Mouse (Mus musculus) embryonic facial prominence, embryonic 14.5 days (tissue): Measurements from ENCODE around the gene Atp8b3. TPM values are rescaled to one million over a fixed set of nuclear protein-coding genes. Genes with fewer than 3 reads are reported as not detected.

ENCODE experiments used
- ATAC-seq: fragments of 200-750 bp; cut with Nextera tagmentation; 2 replicates; pipeline ENCODE4 v1.8.0; 2017; ENCODE audit warnings: low read depth, moderate number of reproducible peaks, moderate TSS enrichment
- DNase-seq: peaks from one replicate; pipeline ENCODE4 v3.0.0-alpha.2; 2015; ENCODE audit warnings: low spot score
- H3K27ac ChIP-seq: fragments of 300-500 bp; sonication (generic); replicated peaks from 2 replicates; pipeline ENCODE4 v1.5.1; 2014; ENCODE audit warnings: low read depth, mild to moderate bottlenecking, low read length, moderate library complexity
- H3K27me3 ChIP-seq: fragments of 300-500 bp; sonication (generic); replicated peaks from 2 replicates; pipeline ENCODE4 v1.6.1; 2014; ENCODE audit warnings: low read length; ENCODE audit not compliant: control insufficient read depth, insufficient read depth
- H3K36me3 ChIP-seq: fragments of 300-500 bp; sonication (generic); 2 replicates; pipeline ENCODE4 v1.6.1; 2014; ENCODE audit warnings: low read length, mixed read lengths; ENCODE audit not compliant: control insufficient read depth, insufficient read depth
- H3K4me1 ChIP-seq: fragments of 300-500 bp; sonication (generic); 2 replicates; pipeline ENCODE4 v1.6.1; 2014; ENCODE audit warnings: antibody characterized with exemption, low read length; ENCODE audit not compliant: control insufficient read depth, insufficient read depth
- H3K4me2 ChIP-seq: fragments of 300-500 bp; sonication (generic); 2 replicates; pipeline ENCODE4 v1.6.1; 2014; ENCODE audit warnings: low read depth, mild to moderate bottlenecking, low read length, moderate library complexity, mixed read lengths
- H3K4me3 ChIP-seq: fragments of 300-500 bp; sonication (generic); 2 replicates; pipeline ENCODE4 v1.5.1; 2014; ENCODE audit warnings: low read depth, mild to moderate bottlenecking, low read length
- H3K9ac ChIP-seq: fragments of 300-500 bp; sonication (generic); 2 replicates; pipeline ENCODE4 v1.6.1; 2014; ENCODE audit warnings: low read depth, mild to moderate bottlenecking, low read length, moderate library complexity, mixed read lengths
- H3K9me3 ChIP-seq: fragments of 300-500 bp; sonication (generic); 2 replicates; pipeline ENCODE4 v1.6.1; 2016; ENCODE audit warnings: low read length; ENCODE audit not compliant: control insufficient read depth
- WGBS: fragments of 180-500 bp; shearing (Covaris S2); extraction: QIAGEN DNeasy Blood & Tissue Kit; methylation state at CpG from one replicate; pipeline ENCODE4 v1.1.7; 2014; 5-methylcytosine and 5-hydroxymethylcytosine counted together
- polyA plus RNA-seq: library from polyadenylated mRNA; unstranded; fragments of >200 nt; fragmentation: Nextera tagmentation; extraction: Ambion mirVana; gene quantifications from 2 replicates; pipeline ENCODE4 v1.2.1, GENCODE M21; 2014

The Atp8b3 gene
- polyA plus RNA-seq, 1 experiment from 2014 or later, result 0.13 TPM

- peaks cover 76% of the 10 kb centered on the region for H3K36me3 ChIP-seq
- no peak for DNase-seq
Measured at GRCm38 (mm10) chr10:80543873-80544272, 4.9 kb upstream of the Atp8b3 start.

GRCm38 (mm10) chr10:80539493-80539892 is 569 bp upstream of the Atp8b3 start:
- no peak for DNase-seq

More at GRCm38 (mm10) chr10:80543873-80544272, 4.9 kb upstream of the Atp8b3 start:
- Histone ChIP-seq H3K27ac (no peak overlapping the region), H3K9me3 (no peaks in the 10 kb centered on the region), H3K27me3 (peaks cover 2% of the 10 kb centered on the region; the same call in 1 of the 2 replicates), H3K4me1 (no peaks in the 10 kb centered on the region), H3K9ac (no peak overlapping the region), H3K4me3 (no peak overlapping the region), H3K4me2 (no peak overlapping the region)
- 94% methylated on average over 14 of the region's 14 CpGs for WGBS
- no peak for ATAC-seq

GRCm38 (mm10) chr10:80538180-80538579 is 744 bp downstream of the Atp8b3 start:
- ATAC-seq (no peak), DNase-seq (peak; percentile 30)
- Histone ChIP-seq H3K27ac (no peak overlapping the region), H3K4me1 (no peaks in the 10 kb centered on the region), H3K9me3 (no peaks in the 10 kb centered on the region), H3K36me3 (peaks cover 19% of the 10 kb centered on the region), H3K27me3 (peaks cover 34% of the 10 kb centered on the region), H3K9ac (no peak overlapping the region), H3K4me3 (no peak overlapping the region), H3K4me2 (no peak overlapping the region)
- WGBS, result 48% methylated on average over 5 of the region's 5 CpGs

More at GRCm38 (mm10) chr10:80539493-80539892, 569 bp upstream of the Atp8b3 start:
- H3K27me3 ChIP-seq, result peaks cover 34% of the 10 kb centered on the region
- H3K4me3 ChIP-seq, result no peak overlapping the region
- no peaks in the 10 kb centered on the region for H3K4me1 ChIP-seq
- no peak overlapping the region for H3K9ac ChIP-seq
- no peaks in the 10 kb centered on the region for H3K9me3 ChIP-seq
- H3K36me3 ChIP-seq, result peaks cover 32% of the 10 kb centered on the region
- ATAC-seq, result no peak
- WGBS, result 44% methylated on average over 5 of the region's 5 CpGs
- no peak overlapping the region for H3K4me2 ChIP-seq
- H3K27ac ChIP-seq, result no peak overlapping the region

- Histone ChIP-seq H3K9ac (no peak overlapping the region), H3K4me1 (no peaks in the 10 kb centered on the region), H3K27me3 (peaks cover 34% of the 10 kb centered on the region), H3K27ac (no peak overlapping the region), H3K4me2 (peak overlapping the region; percentile 16; the same call in 1 of the 2 replicates), H3K36me3 (no peaks in the 10 kb centered on the region), H3K4me3 (0 out of 2 replicates have a peak overlapping the region, but pooled peaks have one; percentile 6), H3K9me3 (no peaks in the 10 kb centered on the region)
- DNase-seq (no peak), ATAC-seq (no peak)
- WGBS, result 9% methylated on average over 13 of the region's 13 CpGs
Measured at GRCm38 (mm10) chr10:80535711-80536110, 3.2 kb downstream of the Atp8b3 start.

GRCm38 (mm10) chr10:80535071-80535470 is 3.9 kb downstream of the Atp8b3 start:
- Histone ChIP-seq H3K9ac (no peak overlapping the region), H3K4me1 (no peaks in the 10 kb centered on the region), H3K9me3 (no peaks in the 10 kb centered on the region), H3K4me3 (0 out of 2 replicates have a peak overlapping the region, but pooled peaks have one; percentile 6), H3K27ac (no peak overlapping the region), H3K4me2 (peak overlapping the region; percentile 16; the same call in 1 of the 2 replicates), H3K36me3 (no peaks in the 10 kb centered on the region), H3K27me3 (peaks cover 34% of the 10 kb centered on the region)
- DNase-seq (no peak), ATAC-seq (no peak)
- WGBS, result 12% methylated on average over 14 of the region's 14 CpGs

GRCm38 (mm10) chr10:80533704-80534103 is 5.2 kb downstream of the Atp8b3 start:
- ATAC-seq (no peak), DNase-seq (no peak)
- Histone ChIP-seq H3K4me2 (no peak overlapping the region), H3K27me3 (peaks cover 30% of the 10 kb centered on the region), H3K9me3 (no peaks in the 10 kb centered on the region), H3K9ac (no peak overlapping the region), H3K4me1 (no peaks in the 10 kb centered on the region), H3K36me3 (no peaks in the 10 kb centered on the region), H3K27ac (no peak overlapping the region), H3K4me3 (no peak overlapping the region)
- 17% methylated on average over 7 of the region's 7 CpGs for WGBS

GRCm38 (mm10) chr10:80532783-80533182 is 6.1 kb downstream of the Atp8b3 start:
- WGBS, result 82% methylated on average over 11 of the region's 11 CpGs
- H3K4me2 ChIP-seq, result no peak overlapping the region

GRCm38 (mm10) chr10:80526172-80526571 is 12.8 kb downstream of the Atp8b3 start:
- 25% methylated on average over 9 of the region's 9 CpGs for WGBS
- Histone ChIP-seq H3K9ac (no peak overlapping the region), H3K27ac (no peak overlapping the region), H3K4me1 (no peaks in the 10 kb centered on the region), H3K27me3 (no peaks in the 10 kb centered on the region), H3K4me2 (0 out of 2 replicates have a peak overlapping the region, but pooled peaks have one; percentile 15), H3K9me3 (no peaks in the 10 kb centered on the region), H3K36me3 (no peaks in the 10 kb centered on the region), H3K4me3 (no peak overlapping the region)
- DNase-seq, result peak; percentile 53
- peak; percentile 88 for ATAC-seq

More at GRCm38 (mm10) chr10:80532783-80533182, 6.1 kb downstream of the Atp8b3 start:
- ATAC-seq (no peak), DNase-seq (no peak)
- no peak overlapping the region for H3K27ac ChIP-seq
- H3K9ac ChIP-seq, result no peak overlapping the region
- no peaks in the 10 kb centered on the region for H3K36me3 ChIP-seq
- H3K27me3 ChIP-seq, result peaks cover 23% of the 10 kb centered on the region
- no peak overlapping the region for H3K4me3 ChIP-seq
- no peaks in the 10 kb centered on the region for H3K4me1 ChIP-seq
- no peaks in the 10 kb centered on the region for H3K9me3 ChIP-seq

- Histone ChIP-seq H3K9me3 (no peaks in the 10 kb centered on the region), H3K36me3 (no peaks in the 10 kb centered on the region), H3K27ac (no peak overlapping the region), H3K4me2 (no peak overlapping the region), H3K4me3 (no peak overlapping the region), H3K27me3 (no peaks in the 10 kb centered on the region), H3K9ac (no peak overlapping the region), H3K4me1 (no peaks in the 10 kb centered on the region)
- ATAC-seq (no peak), DNase-seq (no peak)
- 91% methylated on average over 7 of the region's 7 CpGs for WGBS
Measured at GRCm38 (mm10) chr10:80523299-80523698, 15.6 kb downstream of the Atp8b3 start.
